Mouse (Mus musculus): ENCODE data around the gene Rab5if.
"Not testable (repeated sequence)": the region's sequence is repeated elsewhere in the genome, so short reads cannot be mapped to it uniquely, and the experiment has no call there.

Gene Rab5if

DNA sequence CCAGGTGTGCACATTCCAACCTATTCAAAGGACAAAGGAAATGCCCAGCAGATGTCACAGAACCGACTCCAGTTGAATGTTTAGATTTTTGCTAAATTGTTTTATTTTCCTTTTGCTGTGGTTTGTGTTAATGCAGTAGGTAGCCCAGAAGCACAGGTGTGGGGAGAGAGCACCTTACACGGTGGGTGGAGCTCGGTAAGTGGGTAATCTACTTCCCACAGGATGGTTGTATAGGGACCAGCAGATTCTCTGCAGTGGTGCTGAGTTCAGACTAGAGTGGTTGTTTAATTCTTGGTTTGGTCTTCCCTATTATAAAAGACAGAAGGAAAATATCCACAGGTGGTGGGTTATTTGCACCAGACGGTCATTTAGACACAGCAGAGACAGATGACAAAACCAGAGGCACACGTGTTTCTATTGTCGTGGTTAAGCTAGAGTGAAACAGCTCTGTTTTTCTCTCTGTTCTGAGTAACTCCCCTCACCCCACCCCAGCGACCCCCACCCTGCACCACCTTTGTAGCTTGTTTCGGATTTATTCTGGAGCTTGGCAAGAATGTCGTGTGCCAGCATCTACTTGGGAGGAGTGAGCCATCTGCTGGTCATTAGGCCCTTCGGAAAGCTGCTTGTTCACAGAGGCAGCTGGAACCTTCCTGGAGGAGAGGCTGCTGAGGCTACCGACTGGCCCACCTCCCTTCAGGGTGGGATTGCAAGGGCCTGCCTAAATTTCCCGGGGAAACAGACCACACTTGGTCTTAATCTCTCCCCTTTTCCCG lies 8.7 kb upstream of the Rab5if start:
- DNase-seq (ENCODE audit: low read depth, low spot score) = not testable (repeated sequence)

- no peak for DNase-seq (ENCODE audit: low read depth, low spot score)
These were observed 6.6 kb upstream of the Rab5if start for GRCm38 (mm10) chr2:156856311-156856710.

DNA sequence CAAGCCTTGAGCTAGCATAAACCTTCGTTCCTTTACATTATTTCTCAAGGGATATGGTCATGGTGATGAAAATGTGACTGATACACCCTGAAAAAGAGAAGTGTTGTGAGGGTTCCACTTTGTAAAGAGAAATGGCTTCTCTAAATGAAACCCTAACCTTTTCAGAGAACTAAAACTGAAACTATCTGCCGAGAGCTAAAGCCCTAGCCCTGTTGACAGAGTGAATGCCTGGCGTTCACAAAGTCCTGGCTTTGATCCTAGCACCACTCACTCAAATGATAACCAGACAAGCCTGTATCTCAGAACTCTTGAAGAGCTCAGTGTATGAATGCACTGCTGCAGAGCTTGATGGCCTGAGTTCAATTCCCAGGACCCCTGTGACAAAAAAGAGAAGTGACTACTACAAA lies 5.5 kb upstream of the Rab5if start:
- DNase-seq (ENCODE audit: low read depth, low spot score) = peak; percentile 82

DNA sequence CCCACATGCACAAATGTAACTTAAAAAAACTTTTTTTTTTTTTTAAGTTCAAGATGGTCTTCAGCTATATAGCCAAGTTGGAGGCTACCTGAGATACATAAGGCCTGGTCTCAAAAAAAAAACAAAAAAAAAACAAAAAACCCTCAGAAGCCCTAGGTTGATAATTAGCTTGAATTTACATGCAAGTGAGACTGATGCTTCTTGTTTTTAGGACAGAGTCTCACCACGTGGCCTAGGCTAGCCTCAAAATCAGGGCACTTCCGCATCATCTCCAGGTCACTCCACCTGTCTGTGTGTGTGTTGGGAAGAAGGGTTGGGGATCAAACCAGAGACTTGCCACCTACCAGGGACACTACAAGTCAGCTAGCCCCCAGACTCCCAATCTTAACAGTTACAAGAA lies 5.1 kb upstream of the Rab5if start, which contains the start of gene 4930518I15Rik:
TSS of gene 4930518I15Rik (minus strand) at position 112 of the 400 bp plus-strand sequence.
- no peak for DNase-seq (ENCODE audit: low read depth, low spot score)

- no peak for DNase-seq (ENCODE audit: low read depth, low spot score)
These were observed 4.3 kb upstream of the Rab5if start for GRCm38 (mm10) chr2:156858671-156859070.

GRCm38 (mm10) chr2:156862041-156862717 lies 749 bp upstream of the Rab5if start:
- peak; percentile 73 for DNase-seq (ENCODE audit: low read depth, low spot score)

DNA sequence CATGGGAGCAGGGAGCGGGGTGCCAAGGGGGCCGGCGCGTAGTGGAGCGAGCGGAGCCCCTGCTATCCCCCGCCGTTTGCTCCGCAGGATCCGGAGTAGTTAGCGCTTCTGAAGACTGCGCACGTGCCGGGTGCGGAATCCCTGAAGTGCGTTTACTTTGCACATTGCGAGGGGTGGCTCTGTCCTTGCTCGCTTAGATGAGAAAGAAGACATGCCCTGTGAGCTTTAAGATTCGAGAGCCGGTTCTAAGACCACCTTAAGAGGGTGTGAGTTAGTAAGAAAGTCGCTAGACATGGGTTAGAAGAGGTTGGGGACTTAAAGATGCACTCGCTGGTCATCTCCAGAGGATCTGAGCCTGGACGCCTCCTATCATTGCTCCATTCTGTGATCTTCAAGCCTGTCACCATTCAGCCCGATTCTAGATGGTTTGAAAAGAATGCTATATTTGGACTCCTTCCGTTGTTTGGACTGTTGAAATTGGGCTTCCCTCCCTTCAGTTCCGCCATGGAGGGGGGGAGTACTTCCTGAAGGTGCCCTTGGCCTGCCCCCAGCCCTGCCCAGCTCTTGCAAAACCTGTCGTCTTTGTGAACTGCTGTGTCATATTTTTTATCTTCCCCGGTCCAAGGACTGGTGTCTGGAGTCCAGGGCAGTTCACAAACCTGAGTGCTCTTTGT lies 696 bp downstream of the Rab5if start:
- peak; percentile 64 for DNase-seq (ENCODE audit: low read depth, low spot score)

DNA sequence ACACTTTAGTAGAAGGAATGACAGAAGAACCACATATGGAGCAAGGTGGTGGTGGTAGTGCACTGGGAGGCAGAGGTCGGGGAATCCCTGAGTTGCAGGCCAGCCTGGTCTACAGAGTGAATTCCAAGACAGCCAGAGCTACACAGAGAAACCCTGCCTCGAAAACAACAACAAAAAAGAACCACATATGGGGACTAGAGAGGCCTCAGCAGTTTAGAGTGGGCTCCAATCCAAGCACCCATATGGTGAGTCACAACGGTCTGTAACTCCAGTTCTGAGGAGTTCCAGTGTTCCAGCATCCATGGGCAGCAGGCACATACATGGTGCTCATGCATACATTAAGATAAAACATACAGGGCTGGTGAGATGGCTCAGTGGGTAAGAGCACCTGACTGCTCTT lies 1.6 kb downstream of the Rab5if start:
- DNase-seq (ENCODE audit: low read depth, low spot score) = no peak

DNA sequence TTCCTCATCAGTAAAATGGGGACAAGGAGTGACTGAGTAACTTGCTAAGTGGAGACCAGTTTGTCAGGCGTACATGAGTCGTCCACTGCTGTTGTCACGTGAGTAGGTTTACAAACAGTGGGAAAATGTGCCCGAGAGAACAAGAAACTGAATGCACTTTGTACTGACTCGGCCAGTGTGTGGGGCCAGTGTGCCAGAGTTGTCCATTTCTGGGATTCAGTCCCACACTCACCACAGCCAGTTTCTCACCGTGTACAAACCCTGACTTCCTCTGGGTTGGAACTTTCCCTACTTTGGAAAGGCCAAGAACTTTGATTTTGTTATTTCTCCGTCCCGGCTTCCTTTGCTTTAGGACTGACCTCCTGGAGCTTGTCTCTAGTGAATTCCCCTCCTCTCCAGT lies 6.1 kb downstream of the Rab5if start:
- DNase-seq (ENCODE audit: low read depth, low spot score) = no peak

DNA sequence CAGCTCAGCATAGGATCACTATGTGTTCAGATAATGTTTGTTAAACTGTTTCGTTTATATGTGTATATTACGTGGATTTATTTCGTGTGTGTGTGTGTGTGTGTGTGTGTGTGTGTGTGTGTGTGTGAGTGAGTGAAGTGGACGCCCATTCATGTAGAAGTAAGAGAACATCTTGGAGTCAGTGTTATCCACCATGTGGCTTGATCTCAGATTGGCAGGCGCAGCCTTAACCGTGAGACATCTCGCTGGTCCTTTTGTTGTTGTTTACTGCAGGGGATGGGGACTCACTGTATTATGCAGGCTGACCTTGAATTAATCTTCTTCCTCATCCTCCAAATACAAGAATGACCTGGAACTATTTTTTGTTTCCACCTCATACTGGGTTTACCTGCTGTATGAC lies 6.6 kb downstream of the Rab5if start:
- no peak for DNase-seq (ENCODE audit: low read depth, low spot score)

DNA sequence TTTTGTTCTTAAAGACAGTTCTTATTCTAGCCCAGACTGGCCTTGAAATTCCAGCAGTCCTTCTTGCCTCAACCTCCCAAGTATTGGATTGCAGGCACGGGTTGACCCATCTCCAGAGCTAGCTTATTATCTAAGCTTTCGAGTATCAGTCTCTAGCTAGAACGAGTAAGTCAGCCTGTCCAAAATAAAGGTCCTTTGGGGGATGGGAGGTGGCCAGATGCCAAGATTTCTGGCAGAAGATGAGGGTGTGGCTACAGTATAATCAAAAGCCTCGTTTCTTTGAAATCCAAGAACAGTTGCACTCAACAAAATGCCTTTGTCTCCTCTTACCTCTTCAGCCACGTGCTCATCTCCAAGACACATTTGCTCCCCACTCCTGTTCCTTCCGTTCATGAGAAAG lies 7.6 kb downstream of the Rab5if start:
- DNase-seq (ENCODE audit: low read depth, low spot score) = no peak

DNA sequence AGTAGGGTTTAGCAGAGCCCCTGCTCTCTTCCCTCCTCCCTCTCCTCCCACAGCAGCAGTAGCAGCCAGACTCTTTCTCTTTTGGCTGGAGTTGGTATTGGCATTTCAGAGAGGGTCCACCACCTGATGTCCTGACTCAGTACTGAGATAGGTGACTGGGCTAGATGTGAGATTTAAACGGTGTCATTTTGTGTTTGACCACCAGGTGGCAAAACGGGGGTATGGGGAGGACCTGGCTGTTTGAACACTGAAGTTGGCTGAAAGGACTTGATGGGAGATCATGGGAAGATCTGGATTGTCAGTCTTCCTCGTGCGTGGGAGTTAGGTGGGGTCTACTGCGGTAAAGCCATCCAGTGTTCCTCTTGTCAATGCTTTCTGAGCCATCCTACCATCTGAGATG lies 10.7 kb downstream of the Rab5if start:
- peak; percentile 63 for DNase-seq (ENCODE audit: low read depth, low spot score)

DNA sequence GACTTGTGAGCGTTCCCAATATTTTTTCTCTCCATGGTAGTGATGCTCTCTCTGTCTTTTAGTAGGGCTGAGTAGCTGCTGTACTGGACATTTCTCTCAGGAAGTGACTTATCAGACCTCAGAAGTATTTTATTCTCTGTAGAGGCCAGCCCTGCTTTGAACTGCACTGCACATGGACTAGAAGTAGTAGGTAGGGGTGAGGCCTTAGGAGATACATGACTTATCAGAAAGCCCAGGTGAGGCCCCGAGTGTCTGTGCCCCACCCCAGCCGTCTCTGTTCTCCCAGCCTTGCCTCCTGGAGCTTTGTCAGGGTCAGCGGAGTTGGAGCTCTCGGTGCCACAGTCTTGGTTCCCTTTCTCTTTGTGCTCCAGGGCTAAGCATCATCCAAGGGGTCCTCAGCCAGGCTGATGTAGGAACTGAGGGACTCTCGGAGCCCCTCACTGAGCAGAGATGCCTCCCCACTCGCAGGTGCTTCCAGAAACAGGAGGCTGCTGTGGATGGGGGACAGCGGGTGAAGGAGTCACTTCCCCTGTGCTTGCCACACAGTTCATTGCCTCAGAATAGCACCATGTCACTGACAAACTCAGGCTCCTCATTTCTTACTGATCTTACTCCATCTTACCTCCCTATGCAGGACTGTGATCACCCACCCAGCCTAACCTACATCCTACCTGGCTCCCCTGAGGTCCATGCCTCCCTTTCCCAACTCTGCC lies 11.3 kb downstream of the Rab5if start:
- DNase-seq (ENCODE audit: low read depth, low spot score) = no peak

- no peak for DNase-seq (ENCODE audit: low read depth, low spot score)
These were observed 12.0 kb downstream of the Rab5if start for GRCm38 (mm10) chr2:156874760-156875510.

- no peak for DNase-seq (ENCODE audit: low read depth, low spot score)
These were observed 14.8 kb downstream of the Rab5if start for GRCm38 (mm10) chr2:156877726-156878125.

DNA sequence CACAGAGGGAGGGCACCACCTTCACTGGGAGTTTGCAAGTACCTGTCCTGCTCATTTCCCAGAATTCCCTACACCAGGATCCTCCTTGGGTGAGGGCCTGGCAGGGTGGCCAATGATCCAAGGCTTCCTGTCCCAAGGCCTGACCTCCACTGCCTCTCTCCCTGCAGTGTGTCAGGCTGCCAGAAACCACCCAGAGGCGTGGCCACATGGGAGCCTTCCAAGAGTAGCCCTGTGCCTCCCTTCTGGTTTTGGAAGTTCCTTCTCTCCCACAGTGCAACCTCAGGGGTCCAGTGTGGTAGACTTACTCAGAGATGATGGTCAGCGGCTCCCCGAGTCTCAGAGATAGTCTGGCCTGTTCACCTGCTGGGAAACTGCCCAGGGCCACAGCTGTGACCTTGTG lies 16.6 kb downstream of the Rab5if start:
- no peak for DNase-seq (ENCODE audit: low read depth, low spot score)

- no peak for DNase-seq (ENCODE audit: low read depth, low spot score)
These were observed 19.6 kb downstream of the Rab5if start for GRCm38 (mm10) chr2:156882431-156883001.

GRCm38 (mm10) chr2:156884396-156885211 lies 21.7 kb downstream of the Rab5if start:
- DNase-seq (ENCODE audit: low read depth, low spot score) = no peak

- DNase-seq (ENCODE audit: low read depth, low spot score) = not testable (repeated sequence)
These were observed 22.7 kb downstream of the Rab5if start for GRCm38 (mm10) chr2:156885666-156886065.

- DNase-seq (ENCODE audit: low read depth, low spot score) = no peak
These were observed 23.2 kb downstream of the Rab5if start for GRCm38 (mm10) chr2:156886084-156886631.

All from A20 (cell line).